Mouse (Mus musculus) stomach, embryonic 15.5 days (tissue): ENCODE measurements around the gene Ntn1. TPM values are rescaled to one million over a fixed set of nuclear protein-coding genes. Genes with fewer than 3 reads are reported as not detected.

Experiments used
- ATAC-seq: fragments of 200-750 bp; cut with Nextera tagmentation; 2 replicates; pipeline ENCODE4 v1.8.0; 2017; ENCODE audit warnings: low read depth, moderate number of reproducible peaks, moderate TSS enrichment; ENCODE audit not compliant: insufficient read depth, low FRiP score
- H3K27ac ChIP-seq: fragments of 300-500 bp; sonication (generic); 2 replicates; pipeline ENCODE4 v1.5.1; 2015; ENCODE audit warnings: mild to moderate bottlenecking, inconsistent platforms
- H3K27me3 ChIP-seq: fragments of 300-500 bp; sonication (generic); replicated peaks from 2 replicates; pipeline ENCODE4 v1.6.1; 2015; ENCODE audit warnings: inconsistent platforms
- H3K36me3 ChIP-seq: fragments of 300-500 bp; sonication (generic); 2 replicates; pipeline ENCODE4 v1.6.1; 2015; ENCODE audit warnings: inconsistent platforms
- H3K4me1 ChIP-seq: fragments of 300-500 bp; sonication (generic); 2 replicates; pipeline ENCODE4 v1.6.1; 2015; ENCODE audit warnings: inconsistent platforms
- H3K4me2 ChIP-seq: fragments of 300-500 bp; sonication (generic); 2 replicates; pipeline ENCODE4 v1.6.1; 2015; ENCODE audit warnings: mild to moderate bottlenecking, inconsistent platforms
- H3K4me3 ChIP-seq: fragments of 300-500 bp; sonication (generic); replicated peaks from 2 replicates; pipeline ENCODE4 v1.5.1; 2015; ENCODE audit warnings: inconsistent platforms
- H3K9ac ChIP-seq: fragments of 300-500 bp; sonication (generic); 2 replicates; pipeline ENCODE4 v1.6.1; 2015; ENCODE audit warnings: inconsistent platforms
- H3K9me3 ChIP-seq: fragments of 300-500 bp; sonication (generic); 2 replicates; pipeline ENCODE4 v1.6.1; 2016; ENCODE audit warnings: inconsistent platforms
- WGBS: fragments of 180-500 bp; shearing (Covaris S2); methylation state at CpG from one replicate; pipeline ENCODE4 v1.1.7; 2015; 5-methylcytosine and 5-hydroxymethylcytosine counted together
- polyA plus RNA-seq: library from polyadenylated mRNA; unstranded; fragments of >200 nt; fragmentation: Nextera tagmentation; extraction: Ambion mirVana; gene quantifications from 2 replicates; pipeline ENCODE4 v1.2.1, GENCODE M21; 2015

Ntn1 gene
- polyA plus RNA-seq, 1 experiment from 2014 or later = 16.1 TPM

GRCm38 (mm10) chr11:68213896-68214295, 186.7 kb downstream of the Ntn1 start:
- H3K27me3 ChIP-seq = no peaks in the 10 kb centered on the region
- H3K9me3 ChIP-seq = no peaks in the 10 kb centered on the region
- H3K4me1 ChIP-seq = peaks cover 24% of the 10 kb centered on the region; the same call in 1 of the 2 replicates
- no peak overlapping the region for H3K27ac ChIP-seq
- H3K4me3 ChIP-seq = no peak overlapping the region
- no peak for ATAC-seq
- H3K4me2 ChIP-seq = no peak overlapping the region
- H3K9ac ChIP-seq = no peak overlapping the region
- WGBS = 64% methylated on average over 3 of the region's 3 CpGs
- H3K36me3 ChIP-seq = no peaks in the 10 kb centered on the region

- 0 out of 2 replicates have a peak, but pooled peaks have one; percentile 25 for ATAC-seq
- no peaks in the 10 kb centered on the region for H3K36me3 ChIP-seq
- peaks cover 23% of the 10 kb centered on the region; the same call in 1 of the 2 replicates for H3K4me1 ChIP-seq
- 34% methylated on average over 8 of the region's 8 CpGs for WGBS
- H3K4me2 ChIP-seq = no peak overlapping the region
- H3K9me3 ChIP-seq = no peaks in the 10 kb centered on the region
- no peak overlapping the region for H3K4me3 ChIP-seq
- no peak overlapping the region for H3K27ac ChIP-seq
- no peak overlapping the region for H3K9ac ChIP-seq
- no peaks in the 10 kb centered on the region for H3K27me3 ChIP-seq
Observed at GRCm38 (mm10) chr11:68211924-68212578, 188.6 kb downstream of the Ntn1 start.

- no peak for ATAC-seq
- no peaks in the 10 kb centered on the region for H3K36me3 ChIP-seq
- WGBS = 88% methylated on average over 5 of the region's 5 CpGs
- H3K9ac ChIP-seq = no peak overlapping the region
- no peak overlapping the region for H3K27ac ChIP-seq
- no peaks in the 10 kb centered on the region for H3K9me3 ChIP-seq
- no peaks in the 10 kb centered on the region for H3K27me3 ChIP-seq
- H3K4me3 ChIP-seq = no peak overlapping the region
- peaks cover 12% of the 10 kb centered on the region; the same call in 1 of the 2 replicates for H3K4me1 ChIP-seq
- no peak overlapping the region for H3K4me2 ChIP-seq
Observed at GRCm38 (mm10) chr11:68210714-68211113, 189.9 kb downstream of the Ntn1 start.

- Histone ChIP-seq H3K4me1 (peaks cover 16% of the 10 kb centered on the region), H3K9me3 (no peaks in the 10 kb centered on the region), H3K4me3 (no peak overlapping the region), H3K27ac (peak overlapping the region; percentile 52; the same call in 1 of the 2 replicates), H3K4me2 (no peak overlapping the region), H3K9ac (no peak overlapping the region), H3K27me3 (no peaks in the 10 kb centered on the region), H3K36me3 (no peaks in the 10 kb centered on the region)
- WGBS = 76% methylated on average over 4 of the region's 4 CpGs
- no peak for ATAC-seq
Observed at GRCm38 (mm10) chr11:68209506-68209905, 191.1 kb downstream of the Ntn1 start.

GRCm38 (mm10) chr11:68208582-68208981, 192.0 kb downstream of the Ntn1 start:
- no peak overlapping the region for H3K4me2 ChIP-seq
- H3K27ac ChIP-seq = peak overlapping the region; percentile 68
- peaks cover 17% of the 10 kb centered on the region for H3K4me1 ChIP-seq
- no peak for ATAC-seq
- no peaks in the 10 kb centered on the region for H3K9me3 ChIP-seq
- H3K36me3 ChIP-seq = no peaks in the 10 kb centered on the region
- no peak overlapping the region for H3K4me3 ChIP-seq
- WGBS = 59% methylated on average over 1 of the region's 1 CpGs
- no peaks in the 10 kb centered on the region for H3K27me3 ChIP-seq
- no peak overlapping the region for H3K9ac ChIP-seq

- H3K9me3 ChIP-seq = no peaks in the 10 kb centered on the region
- 53% methylated on average over 2 of the region's 2 CpGs for WGBS
- ATAC-seq = no peak
- H3K4me2 ChIP-seq = no peak overlapping the region
- H3K36me3 ChIP-seq = no peaks in the 10 kb centered on the region
- H3K4me1 ChIP-seq = peaks cover 17% of the 10 kb centered on the region
- no peaks in the 10 kb centered on the region for H3K27me3 ChIP-seq
- H3K9ac ChIP-seq = no peak overlapping the region
- H3K27ac ChIP-seq = peak overlapping the region; percentile 68
- H3K4me3 ChIP-seq = no peak overlapping the region
Observed at GRCm38 (mm10) chr11:68208023-68208422, 192.6 kb downstream of the Ntn1 start.

- Histone ChIP-seq H3K4me1 (peaks cover 10% of the 10 kb centered on the region), H3K36me3 (no peaks in the 10 kb centered on the region), H3K9me3 (no peaks in the 10 kb centered on the region), H3K9ac (no peak overlapping the region), H3K4me3 (no peak overlapping the region), H3K27ac (no peak overlapping the region), H3K4me2 (no peak overlapping the region), H3K27me3 (no peaks in the 10 kb centered on the region)
- 80% methylated on average over 10 of the region's 10 CpGs for WGBS
- no peak for ATAC-seq
Observed at GRCm38 (mm10) chr11:68205572-68206229, 194.9 kb downstream of the Ntn1 start.

- WGBS = 70% methylated on average over 5 of the region's 5 CpGs
- Histone ChIP-seq H3K4me3 (no peak overlapping the region), H3K36me3 (no peaks in the 10 kb centered on the region), H3K4me2 (no peak overlapping the region), H3K4me1 (peaks cover 21% of the 10 kb centered on the region), H3K27ac (no peak overlapping the region), H3K9ac (no peak overlapping the region), H3K27me3 (no peaks in the 10 kb centered on the region), H3K9me3 (no peaks in the 10 kb centered on the region)
- ATAC-seq = no peak
Observed at GRCm38 (mm10) chr11:68204407-68204806, 196.2 kb downstream of the Ntn1 start.

GRCm38 (mm10) chr11:68203658-68204315, 196.8 kb downstream of the Ntn1 start:
- Histone ChIP-seq H3K36me3 (no peaks in the 10 kb centered on the region), H3K27ac (no peak overlapping the region), H3K4me2 (no peak overlapping the region), H3K4me1 (peaks cover 24% of the 10 kb centered on the region), H3K9me3 (no peaks in the 10 kb centered on the region), H3K9ac (no peak overlapping the region), H3K27me3 (no peaks in the 10 kb centered on the region), H3K4me3 (no peak overlapping the region)
- ATAC-seq = no peak
- WGBS = 70% methylated on average over 10 of the region's 10 CpGs

GRCm38 (mm10) chr11:68202561-68202960, 198.1 kb downstream of the Ntn1 start:
- Histone ChIP-seq H3K36me3 (no peaks in the 10 kb centered on the region), H3K27me3 (no peaks in the 10 kb centered on the region), H3K27ac (no peak overlapping the region), H3K4me1 (peaks cover 24% of the 10 kb centered on the region), H3K4me2 (no peak overlapping the region), H3K9me3 (no peaks in the 10 kb centered on the region), H3K4me3 (no peak overlapping the region), H3K9ac (no peak overlapping the region)
- ATAC-seq = no peak
- 60% methylated on average over 10 of the region's 10 CpGs for WGBS

- no peak for ATAC-seq
- H3K4me2 ChIP-seq = no peak overlapping the region
- no peak overlapping the region for H3K27ac ChIP-seq
- no peak overlapping the region for H3K4me3 ChIP-seq
- 86% methylated on average over 10 of the region's 10 CpGs for WGBS
- H3K4me1 ChIP-seq = peaks cover 24% of the 10 kb centered on the region
- no peak overlapping the region for H3K9ac ChIP-seq
- no peaks in the 10 kb centered on the region for H3K9me3 ChIP-seq
- no peaks in the 10 kb centered on the region for H3K36me3 ChIP-seq
- no peaks in the 10 kb centered on the region for H3K27me3 ChIP-seq
Observed at GRCm38 (mm10) chr11:68201811-68202459, 198.7 kb downstream of the Ntn1 start.

GRCm38 (mm10) chr11:68201063-68201462, 199.6 kb downstream of the Ntn1 start:
- Histone ChIP-seq H3K4me2 (no peak overlapping the region), H3K4me3 (no peak overlapping the region), H3K36me3 (no peaks in the 10 kb centered on the region), H3K9ac (no peak overlapping the region), H3K27me3 (no peaks in the 10 kb centered on the region), H3K4me1 (peaks cover 30% of the 10 kb centered on the region), H3K27ac (no peak overlapping the region), H3K9me3 (no peaks in the 10 kb centered on the region)
- no peak for ATAC-seq
- WGBS = 50% methylated on average over 1 of the region's 1 CpGs
